16 mouse cellular contexts compared by ENCODE assay signal in the genomic region with DNA sequence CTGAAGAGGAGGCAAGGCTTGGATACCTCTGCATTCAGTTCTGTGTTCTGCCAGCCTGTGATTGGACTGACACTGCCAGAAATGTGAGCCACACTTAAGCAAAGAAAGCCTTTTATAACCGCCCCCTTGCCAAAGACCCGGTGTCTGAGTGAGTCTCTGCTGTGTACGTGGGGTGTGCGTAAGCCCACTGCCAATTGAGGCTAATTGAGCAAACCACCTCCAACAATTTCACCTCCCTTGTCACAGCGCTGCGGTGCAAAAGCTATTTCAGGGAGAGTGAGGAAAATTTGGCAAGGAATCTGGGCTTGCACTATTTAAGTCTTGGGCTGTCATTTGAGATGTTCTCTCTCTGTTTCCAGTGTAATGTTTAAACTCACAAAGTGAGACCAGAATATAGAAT.
DNase-seq lines count a peak whose midpoint lies in the region; ATAC-seq lines count a peak whose summit lies in the region.
"Had no signal": no experiment of that assay in that cellular context is flagged by ENCODE, and none has a peak within 500 bp of the region (broad histone marks: within the 10 kb centered on the region; RNA-seq: fewer than 3 reads in every experiment).

No protein-coding gene starts in this region.

- H3K36me3 ChIP-seq in forebrain, embryonic 15.5 days, result no peaks in the 10 kb centered on the region
- no peaks in the 10 kb centered on the region for H3K36me3 ChIP-seq in forebrain, embryonic 10.5 days (replicated peaks)
- no peaks in the 10 kb centered on the region for H3K36me3 ChIP-seq in embryonic facial prominence, embryonic 13.5 days
- H3K36me3 ChIP-seq: liver, embryonic 13.5 days had no signal

- no peak overlapping the region for H3K27ac ChIP-seq in forebrain, embryonic 15.5 days (replicated peaks)
- no peak overlapping the region for H3K27ac ChIP-seq in forebrain, embryonic 10.5 days
- no peak overlapping the region for H3K27ac ChIP-seq in embryonic facial prominence, embryonic 13.5 days
- H3K27ac ChIP-seq: hindbrain, embryonic 15.5 days; liver, embryonic 13.5 days; stomach, postnatal 0 days had no signal

- DNase-seq in forebrain, embryonic 10.5 days (ENCODE audit: extremely low spot score, low spot score), result no peak
- peak; percentile 17 to 29 for DNase-seq in frontal cortex, postnatal 25 days (ENCODE audit: low spot score in 2 of 2)
- peak; percentile 68 to 70 for DNase-seq in right cerebral cortex, adult 2 months (ENCODE audit: low spot score in 2 of 2)
- no peak for DNase-seq in c-Kit-positive CD71-positive TER-119-positive erythroid progenitor cells, embryonic 14.5 days (ENCODE audit: low spot score)
- no peak for DNase-seq in cerebellum, adult 8-10 months
- no peak for DNase-seq in lung, postnatal 14 days
- DNase-seq: adrenal gland, adult 2 months; kidney, adult 11 months; kidney, postnatal 36 days; liver, embryonic 13.5 days had no signal

- WGBS in forebrain, embryonic 15.5 days, result 29% methylated on average over 6 of the region's 6 CpGs
- whole genome bisulfite sequencing in forebrain, embryonic 10.5 days, result 73% methylated on average over 6 of the region's 6 CpGs
- 25% methylated on average over 6 of the region's 6 CpGs for WGBS in embryonic facial prominence, embryonic 13.5 days

- no peak overlapping the region for H3K9ac ChIP-seq in forebrain, embryonic 15.5 days (replicated peaks)
- no peak overlapping the region for H3K9ac ChIP-seq in embryonic facial prominence, embryonic 13.5 days
- H3K9ac ChIP-seq: hindbrain, embryonic 15.5 days; liver, embryonic 13.5 days had no signal

- H3K27me3 ChIP-seq in forebrain, embryonic 15.5 days, result no peaks in the 10 kb centered on the region
- peaks cover 7% of the 10 kb centered on the region; the same call in 1 of the 2 replicates for H3K27me3 ChIP-seq in forebrain, embryonic 10.5 days (ENCODE audit: poor library complexity, severe bottlenecking)
- peaks cover 60% of the 10 kb centered on the region for H3K27me3 ChIP-seq in embryonic facial prominence, embryonic 13.5 days
- H3K27me3 ChIP-seq: hindbrain, embryonic 15.5 days; liver, embryonic 13.5 days had no signal

- H3K4me3 ChIP-seq in forebrain, embryonic 15.5 days, result no peak overlapping the region
- no peak overlapping the region for H3K4me3 ChIP-seq in forebrain, embryonic 10.5 days
- H3K4me3 ChIP-seq in embryonic facial prominence, embryonic 13.5 days, result no peak overlapping the region
- H3K4me3 ChIP-seq: hindbrain, embryonic 15.5 days; liver, embryonic 13.5 days had no signal

- peaks cover 14% of the 10 kb centered on the region for H3K4me1 ChIP-seq in forebrain, embryonic 15.5 days
- H3K4me1 ChIP-seq in forebrain, embryonic 10.5 days, result peaks cover 10% of the 10 kb centered on the region
- H3K4me1 ChIP-seq in embryonic facial prominence, embryonic 13.5 days, result peaks cover 21% of the 10 kb centered on the region
- H3K4me1 ChIP-seq: liver, embryonic 13.5 days had no signal

- H3K9me3 ChIP-seq in forebrain, embryonic 15.5 days, result no peaks in the 10 kb centered on the region
- no peaks in the 10 kb centered on the region for H3K9me3 ChIP-seq in forebrain, embryonic 10.5 days
- no peaks in the 10 kb centered on the region for H3K9me3 ChIP-seq in embryonic facial prominence, embryonic 13.5 days
- H3K9me3 ChIP-seq: hindbrain, embryonic 15.5 days; liver, embryonic 13.5 days had no signal

- no peak overlapping the region for H3K4me2 ChIP-seq in forebrain, embryonic 15.5 days (replicated peaks)
- H3K4me2 ChIP-seq in embryonic facial prominence, embryonic 13.5 days, result no peak overlapping the region
- H3K4me2 ChIP-seq: hindbrain, embryonic 15.5 days; liver, embryonic 13.5 days; midbrain, embryonic 11.5 days had no signal

- 0 out of 2 replicates have a peak, but pooled peaks have one; percentile 44 for ATAC-seq in forebrain, embryonic 15.5 days (replicated peaks)
- peak; percentile 80 for ATAC-seq in embryonic facial prominence, embryonic 13.5 days (ENCODE audit: insufficient number of reproducible peaks, insufficient read depth, low FRiP score, low TSS enrichment, low read depth)
- ATAC-seq: lung, postnatal 0 days had no signal

Comparison
In these comparisons a context has a peak if more than half of its experiments do, and no peak if none do; other contexts are left out.
1. DNase-seq: peak in frontal cortex, postnatal 25 days (2 of 2) and right cerebral cortex, adult 2 months (2 of 2); none in forebrain, embryonic 10.5 days (single experiment), c-Kit-positive CD71-positive TER-119-positive erythroid progenitor cells, embryonic 14.5 days (single experiment), cerebellum, adult 8-10 months (single experiment) and lung, postnatal 14 days (single experiment).